Mouse (Mus musculus) lung, embryonic 16.5 days (tissue): ENCODE results near the gene Mrnip. TPM values are rescaled to one million over a fixed set of nuclear protein-coding genes. Genes with fewer than 3 reads are reported as not detected.
A peak's percentile ranks its signal among the peaks of the same experiment; 100 is the strongest.

Experiments used
- ATAC-seq: fragments of 200-750 bp; cut with Nextera tagmentation; 2 replicates; pipeline ENCODE4 v1.8.0; 2017; ENCODE audit warnings: low read depth, mild to moderate bottlenecking, moderate library complexity
- H3K27ac ChIP-seq: fragments of 300-500 bp; sonication (generic); 2 replicates; pipeline ENCODE4 v1.5.1; 2014; ENCODE audit warnings: mild to moderate bottlenecking, control low read depth, low read length
- H3K27me3 ChIP-seq: fragments of 300-500 bp; sonication (generic); 2 replicates; pipeline ENCODE4 v1.6.1; 2014; ENCODE audit warnings: low read depth, low read length, mixed read lengths; ENCODE audit not compliant: control insufficient read depth, insufficient read depth
- H3K36me3 ChIP-seq: fragments of 300-500 bp; sonication (generic); 2 replicates; pipeline ENCODE4 v1.6.1; 2014; ENCODE audit warnings: low read length; ENCODE audit not compliant: control insufficient read depth, insufficient read depth
- H3K4me1 ChIP-seq: fragments of 300-500 bp; sonication (generic); replicated peaks from 2 replicates; pipeline ENCODE4 v1.6.1; 2014; ENCODE audit warnings: low read length, mixed read lengths; ENCODE audit not compliant: control insufficient read depth, insufficient read depth
- H3K4me2 ChIP-seq: fragments of 300-500 bp; sonication (generic); 2 replicates; pipeline ENCODE4 v1.6.1; 2014; ENCODE audit warnings: low read depth, low read length, control low read depth
- H3K4me3 ChIP-seq: fragments of 300-500 bp; sonication (generic); 2 replicates; pipeline ENCODE4 v1.5.1; 2014; ENCODE audit warnings: mild to moderate bottlenecking, low read length, control low read depth
- H3K9ac ChIP-seq: fragments of 300-500 bp; sonication (generic); 2 replicates; pipeline ENCODE4 v1.6.1; 2014; ENCODE audit warnings: low read length, control low read depth
- H3K9me3 ChIP-seq: fragments of 300-500 bp; sonication (generic); 2 replicates; pipeline ENCODE4 v1.6.1; 2016; ENCODE audit warnings: low read length; ENCODE audit not compliant: control insufficient read depth
- WGBS: fragments of 180-500 bp; shearing (Covaris S2); extraction: QIAGEN DNeasy Blood & Tissue Kit; methylation state at CpG from one replicate; pipeline ENCODE4 v1.1.7; 2014; 5-methylcytosine and 5-hydroxymethylcytosine counted together
- polyA plus RNA-seq: library from polyadenylated mRNA; unstranded; fragments of >200 nt; fragmentation: Nextera tagmentation; extraction: Ambion mirVana; gene quantifications from 2 replicates; pipeline ENCODE4 v1.2.1, GENCODE M21; 2015

Gene Mrnip
- polyA plus RNA-seq, 1 experiment from 2014 or later, result 19.5 TPM

- Histone ChIP-seq H3K4me3 (no peak overlapping the region), H3K36me3 (peaks cover 24% of the 10 kb centered on the region), H3K9ac (no peak overlapping the region), H3K4me1 (peaks cover 18% of the 10 kb centered on the region), H3K9me3 (no peaks in the 10 kb centered on the region), H3K27ac (no peak overlapping the region), H3K27me3 (peaks cover 4% of the 10 kb centered on the region; the same call in 1 of the 2 replicates), H3K4me2 (no peak overlapping the region)
- no peak for ATAC-seq
- 90% methylated on average over 25 of the region's 25 CpGs for WGBS
Measured at GRCm38 (mm10) chr11:50234606-50235005, 60.4 kb downstream of the Mrnip start.

- peak overlapping the region; percentile 68 for H3K4me3 ChIP-seq
- H3K4me2 ChIP-seq, result peak overlapping the region; percentile 97
- 1% methylated on average over 20 of the region's 27 CpGs for WGBS
- peak overlapping the region; percentile 68 for H3K9ac ChIP-seq
- H3K27ac ChIP-seq, result no peak overlapping the region
- peaks cover 24% of the 10 kb centered on the region for H3K36me3 ChIP-seq
- no peaks in the 10 kb centered on the region for H3K9me3 ChIP-seq
- H3K4me1 ChIP-seq, result peaks cover 10% of the 10 kb centered on the region
- peak; percentile 96 for ATAC-seq
- H3K27me3 ChIP-seq, result peaks cover 4% of the 10 kb centered on the region; the same call in 1 of the 2 replicates
Measured at GRCm38 (mm10) chr11:50236540-50236936, 62.3 kb downstream of the Mrnip start.

- 3% methylated on average over 63 of the region's 66 CpGs for WGBS
- peaks cover 4% of the 10 kb centered on the region; the same call in 1 of the 2 replicates for H3K27me3 ChIP-seq
Measured at GRCm38 (mm10) chr11:50236937-50237835, 62.9 kb downstream of the Mrnip start.

GRCm38 (mm10) chr11:50238324-50238723 lies 64.1 kb downstream of the Mrnip start, which contains the start of gene Ltc4s:
TSS of gene Ltc4s (minus strand) at chr11:50238616.
- Histone ChIP-seq H3K4me1 (peaks cover 10% of the 10 kb centered on the region), H3K4me2 (peak within 1 kb of the TSS; percentile 97), H3K36me3 (peaks cover 10% of the 10 kb centered on the region), H3K9ac (peak within 1 kb of the TSS; percentile 65; the same call in 1 of the 2 replicates), H3K4me3 (peak within 1 kb of the TSS; percentile 68), H3K27me3 (peaks cover 4% of the 10 kb centered on the region; the same call in 1 of the 2 replicates), H3K27ac (no peak within 1 kb of the TSS), H3K9me3 (no peaks in the 10 kb centered on the region)
- 34% methylated on average over 10 of the region's 10 CpGs for WGBS
- ATAC-seq, result no peak

More at GRCm38 (mm10) chr11:50236937-50237835, 62.9 kb downstream of the Mrnip start:
- no peaks in the 10 kb centered on the region for H3K9me3 ChIP-seq
- H3K4me3 ChIP-seq, result peak overlapping the region; percentile 68
- peaks cover 10% of the 10 kb centered on the region for H3K4me1 ChIP-seq
- H3K36me3 ChIP-seq, result peaks cover 18% of the 10 kb centered on the region
- H3K27ac ChIP-seq, result no peak overlapping the region
- H3K9ac ChIP-seq, result peak overlapping the region; percentile 65
- peak; percentile 26 for ATAC-seq
- peak overlapping the region; percentile 97 for H3K4me2 ChIP-seq

- no peak for ATAC-seq
- no peak overlapping the region for H3K27ac ChIP-seq
- H3K4me2 ChIP-seq, result no peak overlapping the region
- H3K4me3 ChIP-seq, result no peak overlapping the region
- peaks cover 5% of the 10 kb centered on the region; the same call in 1 of the 2 replicates for H3K36me3 ChIP-seq
- WGBS, result 84% methylated on average over 9 of the region's 9 CpGs
- no peak overlapping the region for H3K9ac ChIP-seq
- peaks cover 4% of the 10 kb centered on the region; the same call in 1 of the 2 replicates for H3K27me3 ChIP-seq
- no peaks in the 10 kb centered on the region for H3K9me3 ChIP-seq
- H3K4me1 ChIP-seq, result peaks cover 10% of the 10 kb centered on the region
Measured at GRCm38 (mm10) chr11:50238821-50239791, 64.9 kb downstream of the Mrnip start.

- Histone ChIP-seq H3K36me3 (no peaks in the 10 kb centered on the region), H3K4me3 (no peak overlapping the region), H3K4me2 (no peak overlapping the region), H3K27me3 (peaks cover 4% of the 10 kb centered on the region; the same call in 1 of the 2 replicates), H3K4me1 (peaks cover 10% of the 10 kb centered on the region), H3K27ac (0 out of 2 replicates have a peak overlapping the region, but pooled peaks have one; percentile 13), H3K9ac (no peak overlapping the region), H3K9me3 (no peaks in the 10 kb centered on the region)
- ATAC-seq, result no peak
- 67% methylated on average over 7 of the region's 7 CpGs for WGBS
Measured at GRCm38 (mm10) chr11:50240235-50240911, 66.1 kb downstream of the Mrnip start.

GRCm38 (mm10) chr11:50243926-50244325 lies 69.7 kb downstream of the Mrnip start:
- Histone ChIP-seq H3K36me3 (no peaks in the 10 kb centered on the region), H3K4me2 (no peak overlapping the region), H3K9ac (no peak overlapping the region), H3K4me3 (no peak overlapping the region), H3K27me3 (no peaks in the 10 kb centered on the region), H3K27ac (no peak overlapping the region), H3K9me3 (no peaks in the 10 kb centered on the region), H3K4me1 (no peaks in the 10 kb centered on the region)
- no peak for ATAC-seq
- 64% methylated on average over 6 of the region's 6 CpGs for WGBS

GRCm38 (mm10) chr11:50245269-50245668 lies 71.0 kb downstream of the Mrnip start:
- no peak overlapping the region for H3K4me2 ChIP-seq
- ATAC-seq, result no peak
- no peak overlapping the region for H3K9ac ChIP-seq
- no peak overlapping the region for H3K27ac ChIP-seq
- no peaks in the 10 kb centered on the region for H3K36me3 ChIP-seq
- WGBS, result 69% methylated on average over 5 of the region's 5 CpGs
- H3K4me1 ChIP-seq, result no peaks in the 10 kb centered on the region
- H3K27me3 ChIP-seq, result no peaks in the 10 kb centered on the region
- no peak overlapping the region for H3K4me3 ChIP-seq
- H3K9me3 ChIP-seq, result no peaks in the 10 kb centered on the region
